Mouse (Mus musculus) heart, embryonic 10.5 days (tissue): ENCODE measurements around the gene Sv2c. TPM values are rescaled to one million over a fixed set of nuclear protein-coding genes. Genes with fewer than 3 reads are reported as not detected.

Experiments used
- DNase-seq: peaks from one replicate; pipeline ENCODE4 v3.0.0-alpha.2; 2017; ENCODE audit warnings: low spot score
- H3K27ac ChIP-seq: fragments of 300-500 bp; sonication (generic); 2 replicates; pipeline ENCODE4 v1.5.1; 2016; ENCODE audit warnings: mild to moderate bottlenecking
- H3K27me3 ChIP-seq: fragments of 300-500 bp; sonication (generic); 2 replicates; pipeline ENCODE4 v1.6.1; 2016; ENCODE audit warnings: mild to moderate bottlenecking; ENCODE audit not compliant: poor library complexity, insufficient read depth, severe bottlenecking
- H3K36me3 ChIP-seq: fragments of 300-500 bp; sonication (generic); 2 replicates; pipeline ENCODE4 v1.6.1; 2016; ENCODE audit warnings: mild to moderate bottlenecking, moderate library complexity
- H3K4me1 ChIP-seq: fragments of 300-500 bp; sonication (generic); 2 replicates; pipeline ENCODE4 v1.6.1; 2016; ENCODE audit warnings: mild to moderate bottlenecking
- H3K4me3 ChIP-seq: fragments of 300-500 bp; sonication (generic); 2 replicates; pipeline ENCODE4 v1.5.1; 2016; ENCODE audit warnings: mild to moderate bottlenecking, moderate library complexity
- H3K9me3 ChIP-seq: fragments of 300-500 bp; sonication (generic); 2 replicates; pipeline ENCODE4 v1.6.1; 2016; ENCODE audit warnings: mild to moderate bottlenecking, moderate library complexity
- WGBS: fragments of 180-500 bp; shearing (Covaris S2); methylation state at CpG from one replicate; pipeline ENCODE4 v1.1.7; 2016; 5-methylcytosine and 5-hydroxymethylcytosine counted together
- polyA plus RNA-seq: library from polyadenylated mRNA; unstranded; fragments of >200 nt; fragmentation: Nextera tagmentation; extraction: Ambion mirVana; gene quantifications from 2 replicates; pipeline ENCODE4 v1.2.1, GENCODE M21; 2016

The Sv2c gene
- polyA plus RNA-seq, 1 experiment from 2014 or later, result 0.29 TPM

DNA sequence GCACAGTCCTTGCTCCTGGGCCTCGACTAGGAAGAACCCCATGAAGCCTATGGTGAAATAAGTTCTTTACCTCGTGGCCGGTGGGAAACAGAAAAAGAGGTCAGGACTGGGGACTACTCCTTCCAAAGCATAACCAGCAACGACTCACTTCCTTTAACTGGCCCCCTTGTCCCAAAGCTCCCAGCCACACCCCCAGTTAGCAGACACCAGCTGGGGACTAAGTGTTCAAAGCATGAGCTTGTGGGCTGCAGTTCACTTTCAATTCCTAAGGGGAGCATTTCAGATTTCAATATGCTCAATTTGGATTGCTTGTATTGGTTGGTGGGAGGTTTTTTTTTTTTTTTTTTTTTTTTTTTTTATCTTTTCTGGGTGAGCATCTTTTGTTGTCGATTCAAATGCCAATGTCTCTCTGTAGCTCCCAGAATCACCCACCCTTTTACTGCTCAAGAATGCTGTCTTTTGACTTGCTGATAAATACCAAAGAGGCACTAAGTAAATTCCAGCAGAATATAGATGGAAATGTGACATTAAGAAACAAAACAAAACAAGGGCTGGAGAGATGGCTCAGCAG, 186.4 kb downstream of the Sv2c start:
- no peaks in the 10 kb centered on the region for H3K27me3 ChIP-seq
- H3K4me3 ChIP-seq, result no peak overlapping the region
- H3K36me3 ChIP-seq, result no peaks in the 10 kb centered on the region
- no peak for DNase-seq
- WGBS, result 52% methylated on average over 5 of the region's 5 CpGs
- H3K27ac ChIP-seq, result no peak overlapping the region
- peaks cover 10% of the 10 kb centered on the region for H3K4me1 ChIP-seq
- H3K9me3 ChIP-seq, result no peaks in the 10 kb centered on the region

DNA sequence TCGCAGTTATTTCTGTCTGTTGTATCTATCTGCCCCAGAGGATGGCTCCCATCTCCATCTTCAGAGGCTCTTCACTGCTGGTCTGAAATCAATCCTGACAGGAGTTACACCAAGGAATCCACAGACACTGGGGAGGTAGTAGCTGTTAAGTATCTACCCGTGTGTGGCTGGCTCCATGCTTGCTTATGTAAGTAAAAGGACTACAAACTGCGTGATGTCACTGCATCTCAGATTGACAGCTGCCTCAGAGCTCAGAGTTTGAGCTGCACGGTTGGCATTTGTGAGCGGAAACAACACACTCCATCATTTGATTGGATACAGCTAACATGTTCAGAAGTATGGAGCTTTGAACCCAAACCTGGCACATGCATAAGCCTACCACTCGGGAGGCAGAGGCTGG, 187.8 kb downstream of the Sv2c start:
- H3K4me1 ChIP-seq, result peaks cover 5% of the 10 kb centered on the region; the same call in 1 of the 2 replicates
- H3K27ac ChIP-seq, result no peak overlapping the region
- WGBS, result 83% methylated on average over 6 of the region's 6 CpGs
- peak; percentile 60 for DNase-seq
- H3K27me3 ChIP-seq, result no peaks in the 10 kb centered on the region
- no peaks in the 10 kb centered on the region for H3K36me3 ChIP-seq
- H3K9me3 ChIP-seq, result no peaks in the 10 kb centered on the region
- H3K4me3 ChIP-seq, result no peak overlapping the region

DNA sequence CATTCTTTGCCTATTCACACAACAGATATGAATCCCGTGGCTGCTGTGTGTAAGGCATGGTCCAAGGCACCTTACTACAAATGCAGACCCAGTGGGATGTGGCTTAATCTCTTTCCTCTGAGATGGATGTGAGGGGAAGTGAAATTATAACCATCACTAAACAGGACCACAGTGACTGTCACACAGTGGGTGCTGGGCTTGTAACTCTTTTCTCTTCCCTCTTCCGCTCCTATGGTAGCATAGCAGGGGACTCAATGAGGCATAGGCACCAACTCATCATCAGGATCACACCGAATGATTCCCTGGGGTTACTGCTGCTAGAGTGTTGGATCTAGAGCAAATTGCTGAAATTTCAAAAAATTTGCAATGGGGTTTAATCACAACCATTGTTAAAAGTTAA, 188.5 kb downstream of the Sv2c start:
- peak; percentile 72 for DNase-seq
- no peaks in the 10 kb centered on the region for H3K27me3 ChIP-seq
- H3K9me3 ChIP-seq, result no peaks in the 10 kb centered on the region
- no peaks in the 10 kb centered on the region for H3K36me3 ChIP-seq
- H3K4me1 ChIP-seq, result peaks cover 2% of the 10 kb centered on the region; the same call in 1 of the 2 replicates
- H3K4me3 ChIP-seq, result no peak overlapping the region
- WGBS, result 84% methylated on average over 3 of the region's 3 CpGs
- no peak overlapping the region for H3K27ac ChIP-seq

DNA sequence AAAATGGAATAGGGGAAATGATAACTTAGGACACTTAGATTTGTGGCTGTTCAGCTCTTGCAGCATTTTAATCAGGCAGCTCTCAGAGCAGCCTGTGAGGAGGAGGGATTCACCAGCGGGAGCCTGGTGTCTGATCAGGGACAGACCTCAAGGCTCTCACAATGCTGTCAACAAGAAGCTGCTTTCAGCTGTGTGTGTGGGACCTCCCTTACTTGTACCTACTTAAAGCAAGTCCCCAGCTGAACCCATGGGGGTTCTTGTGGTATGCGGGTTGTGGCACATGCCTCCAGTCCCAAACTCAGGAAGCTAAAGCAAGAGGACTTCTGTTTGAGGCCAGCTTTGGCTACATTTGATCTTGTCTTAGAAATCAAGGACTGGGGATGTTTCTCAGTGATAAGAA, 189.8 kb downstream of the Sv2c start:
- Histone ChIP-seq H3K9me3 (no peaks in the 10 kb centered on the region), H3K4me3 (no peak overlapping the region), H3K27me3 (no peaks in the 10 kb centered on the region), H3K36me3 (no peaks in the 10 kb centered on the region), H3K4me1 (no peaks in the 10 kb centered on the region), H3K27ac (no peak overlapping the region)
- no peak for DNase-seq
- 41% methylated on average over 2 of the region's 2 CpGs for WGBS

DNA sequence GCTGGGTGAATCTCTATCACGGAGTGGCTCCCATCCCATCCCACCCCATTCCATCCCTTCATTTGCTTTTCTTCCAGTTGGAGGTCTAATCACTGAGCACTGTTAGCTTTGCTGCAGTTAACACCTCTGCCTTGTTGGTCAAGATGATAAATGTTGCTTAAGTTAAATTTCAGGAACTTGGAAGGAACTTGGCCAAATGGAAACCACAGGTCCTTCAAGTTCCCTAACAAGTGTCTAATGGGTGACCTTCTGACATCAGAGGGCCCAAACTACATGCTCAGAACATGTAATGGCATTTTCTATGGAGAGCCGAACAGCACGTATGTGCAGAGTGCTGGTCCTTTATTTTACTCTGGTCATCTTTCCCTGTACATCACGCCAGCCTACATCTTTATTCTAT, 190.5 kb downstream of the Sv2c start:
- WGBS, result 88% methylated on average over 4 of the region's 4 CpGs
- H3K27me3 ChIP-seq, result no peaks in the 10 kb centered on the region
- DNase-seq, result no peak
- H3K36me3 ChIP-seq, result no peaks in the 10 kb centered on the region
- no peak overlapping the region for H3K4me3 ChIP-seq
- no peak overlapping the region for H3K27ac ChIP-seq
- H3K4me1 ChIP-seq, result no peaks in the 10 kb centered on the region
- no peaks in the 10 kb centered on the region for H3K9me3 ChIP-seq

DNA sequence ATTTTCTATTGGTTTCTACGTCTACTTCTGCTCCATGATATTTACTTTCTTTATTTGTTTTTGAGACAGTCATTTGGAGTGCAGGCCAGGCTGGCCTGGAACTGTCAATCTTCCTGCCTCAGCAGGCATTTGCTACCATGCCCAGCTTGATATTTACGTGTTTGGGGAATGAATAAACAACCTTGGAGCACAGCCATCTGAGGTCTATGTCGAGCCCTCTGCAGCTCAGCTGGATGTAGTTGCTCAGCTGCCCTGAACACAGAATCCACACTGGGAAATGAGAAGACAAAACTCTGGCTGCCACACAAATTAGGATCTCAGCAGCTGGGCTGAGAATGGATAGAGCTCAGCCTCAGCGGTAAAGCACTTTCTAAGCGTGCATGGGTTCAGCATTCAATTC, 191.6 kb downstream of the Sv2c start:
- no peaks in the 10 kb centered on the region for H3K27me3 ChIP-seq
- no peak for DNase-seq
- no peaks in the 10 kb centered on the region for H3K36me3 ChIP-seq
- no peak overlapping the region for H3K4me3 ChIP-seq
- H3K9me3 ChIP-seq, result no peaks in the 10 kb centered on the region
- 70% methylated on average over 5 of the region's 5 CpGs for WGBS
- no peak overlapping the region for H3K27ac ChIP-seq
- no peaks in the 10 kb centered on the region for H3K4me1 ChIP-seq

DNA sequence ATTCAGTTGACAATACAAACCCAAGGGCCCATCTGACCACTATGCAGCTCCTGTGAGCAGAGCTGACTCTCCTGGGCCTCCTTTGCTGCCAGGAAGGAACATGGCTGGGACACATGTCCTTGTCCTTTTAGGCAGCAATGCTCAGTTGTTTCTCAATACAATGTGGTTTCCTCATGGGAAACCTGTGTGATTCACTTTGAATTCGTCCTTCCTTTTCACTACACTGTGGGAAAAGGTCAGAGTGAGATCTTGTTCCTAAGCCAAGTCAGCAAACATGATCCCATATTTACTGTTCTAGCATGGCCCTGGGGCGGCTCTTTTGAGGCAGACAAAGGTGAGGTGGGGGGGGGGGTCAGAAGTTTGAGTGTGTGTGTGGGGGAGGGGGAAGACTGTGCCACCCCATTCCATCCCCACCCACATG, 208.2 kb downstream of the Sv2c start:
- Histone ChIP-seq H3K4me1 (no peaks in the 10 kb centered on the region), H3K27me3 (no peaks in the 10 kb centered on the region), H3K9me3 (peaks cover 9% of the 10 kb centered on the region; the same call in 1 of the 2 replicates), H3K36me3 (no peaks in the 10 kb centered on the region), H3K4me3 (no peak overlapping the region), H3K27ac (no peak overlapping the region)
- no peak for DNase-seq
- 63% methylated on average over 2 of the region's 2 CpGs for WGBS

DNA sequence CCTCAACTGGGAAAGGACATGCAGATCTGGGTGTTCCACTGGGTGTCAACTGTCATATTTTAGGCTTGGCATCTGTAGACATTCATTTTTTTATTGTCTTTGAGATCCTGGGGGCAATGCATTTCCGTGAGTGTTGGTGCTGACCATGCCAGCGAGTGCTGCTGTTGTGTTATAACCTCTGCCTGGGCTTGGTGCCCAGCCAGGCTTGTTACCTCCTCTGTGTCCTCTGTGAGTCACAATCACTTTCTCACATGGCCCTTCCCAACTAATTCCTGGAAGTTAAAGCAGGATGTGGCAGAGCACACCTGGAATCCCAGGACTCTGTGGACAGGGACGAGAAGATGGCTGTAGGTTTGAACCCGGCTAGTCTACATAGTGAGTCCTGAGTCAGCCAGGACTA, 209.8 kb downstream of the Sv2c start:
- 85% methylated on average over 4 of the region's 4 CpGs for WGBS
- Histone ChIP-seq H3K4me1 (no peaks in the 10 kb centered on the region), H3K27me3 (no peaks in the 10 kb centered on the region), H3K4me3 (no peak overlapping the region), H3K27ac (no peak overlapping the region), H3K9me3 (peaks cover 9% of the 10 kb centered on the region; the same call in 1 of the 2 replicates), H3K36me3 (no peaks in the 10 kb centered on the region)
- DNase-seq, result no peak

DNA sequence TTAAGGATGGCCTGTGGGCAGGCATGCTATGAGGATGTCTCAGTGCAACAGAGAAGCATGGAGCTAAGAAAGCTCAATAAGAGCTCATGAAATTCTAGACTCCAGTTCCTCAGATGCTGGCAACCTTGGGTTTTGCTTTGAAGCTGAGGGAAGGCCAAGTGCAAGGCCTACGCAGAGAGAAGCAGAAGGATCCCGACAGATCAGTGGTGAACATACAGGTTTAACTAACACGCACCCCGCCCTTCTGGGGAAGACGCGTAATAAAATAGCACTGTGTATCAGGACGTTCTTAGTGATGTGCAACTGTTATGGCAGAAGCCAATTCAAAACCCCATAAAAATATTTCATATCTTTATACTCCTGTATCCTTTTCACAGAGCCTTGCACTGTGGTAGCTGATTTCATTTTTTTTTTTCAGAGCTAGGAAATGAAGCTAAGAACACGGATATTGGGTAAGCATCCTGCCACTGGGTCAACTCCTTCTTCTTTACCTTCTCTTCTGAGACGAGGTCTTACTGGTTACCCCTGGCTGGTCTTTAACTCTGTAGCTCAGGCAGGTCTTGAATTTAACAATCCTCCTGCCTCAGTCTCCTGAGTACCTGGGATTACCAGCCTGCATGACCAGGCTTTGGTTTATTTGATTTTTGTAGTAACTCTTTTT, 213.6 kb downstream of the Sv2c start:
- 84% methylated on average over 9 of the region's 9 CpGs for WGBS
- Histone ChIP-seq H3K4me3 (no peak overlapping the region), H3K36me3 (no peaks in the 10 kb centered on the region), H3K9me3 (peaks cover 9% of the 10 kb centered on the region; the same call in 1 of the 2 replicates), H3K27me3 (no peaks in the 10 kb centered on the region), H3K27ac (no peak overlapping the region), H3K4me1 (no peaks in the 10 kb centered on the region)
- DNase-seq, result no peak

DNA sequence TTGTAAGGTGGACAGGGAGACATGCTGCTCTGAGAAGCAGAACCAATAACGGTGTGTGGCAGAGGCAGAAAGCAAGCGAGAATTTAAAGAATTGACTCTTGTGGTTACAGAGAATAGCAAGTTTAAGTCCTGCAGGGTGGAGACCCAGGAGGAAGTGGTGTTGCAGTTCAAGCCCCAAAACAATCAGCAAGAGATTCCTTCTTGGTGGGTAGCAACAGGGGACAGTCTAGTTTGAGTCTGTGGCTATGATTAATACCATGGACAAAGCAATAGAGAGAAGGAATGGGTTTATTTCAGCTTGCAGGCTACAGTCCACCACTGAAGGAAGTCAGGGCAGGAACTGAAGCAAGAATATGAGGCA, 219.4 kb downstream of the Sv2c start:
- no peak for DNase-seq
- WGBS, result 77% methylated on average over 2 of the region's 2 CpGs

DNA sequence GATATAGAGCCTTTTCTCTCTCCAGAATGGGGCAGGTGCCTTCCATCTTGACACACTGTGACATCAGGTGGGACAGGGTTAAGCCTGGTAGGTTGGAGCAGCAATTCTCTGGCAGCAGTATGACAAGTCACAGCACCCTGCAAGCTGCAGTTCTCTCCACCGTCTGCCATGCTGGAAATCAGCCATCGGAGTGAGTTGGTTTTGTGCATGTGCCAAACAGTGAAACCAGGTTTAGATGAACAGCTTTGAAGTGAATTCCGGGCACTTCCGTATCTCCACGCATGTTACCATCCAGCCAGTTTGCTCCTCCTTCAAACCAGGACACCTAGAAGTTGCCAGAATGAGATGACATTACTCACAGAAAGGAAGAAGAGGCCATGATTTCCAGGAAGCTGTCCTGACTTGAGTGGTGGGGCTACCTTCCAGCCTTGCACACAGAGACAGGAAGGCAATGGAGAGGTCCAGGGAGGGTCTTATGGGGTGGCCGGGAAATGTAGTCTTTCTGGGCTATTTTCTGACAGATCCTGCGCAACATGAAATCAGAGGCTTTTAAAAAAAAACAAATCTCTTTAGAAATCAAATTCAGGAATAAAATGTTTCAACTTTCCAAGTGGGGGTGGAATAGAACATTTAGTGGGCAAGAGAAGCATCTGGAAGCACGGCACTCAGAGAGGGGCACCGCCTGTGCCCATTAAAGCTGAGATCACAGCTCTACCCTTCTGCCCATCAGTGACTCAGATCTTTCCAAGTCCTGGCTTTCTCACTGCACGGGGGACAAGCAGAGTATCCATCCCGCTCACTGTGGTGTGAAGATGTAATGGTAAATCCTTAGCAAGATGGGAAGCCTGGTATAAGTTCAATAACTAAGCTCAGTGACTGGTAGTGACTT, 220.0 kb downstream of the Sv2c start:
- peak; percentile 54 for DNase-seq
- no peaks in the 10 kb centered on the region for H3K36me3 ChIP-seq
- H3K27me3 ChIP-seq, result no peaks in the 10 kb centered on the region
- H3K4me1 ChIP-seq, result no peaks in the 10 kb centered on the region
- H3K9me3 ChIP-seq, result no peaks in the 10 kb centered on the region
- 84% methylated on average over 11 of the region's 11 CpGs for WGBS
- no peak overlapping the region for H3K4me3 ChIP-seq
- H3K27ac ChIP-seq, result no peak overlapping the region

More for the DNA sequence above, 219.4 kb downstream of the Sv2c start:
- H3K27ac ChIP-seq, result no peak overlapping the region
- no peaks in the 10 kb centered on the region for H3K9me3 ChIP-seq
- no peaks in the 10 kb centered on the region for H3K4me1 ChIP-seq
- H3K36me3 ChIP-seq, result no peaks in the 10 kb centered on the region
- H3K4me3 ChIP-seq, result no peak overlapping the region
- no peaks in the 10 kb centered on the region for H3K27me3 ChIP-seq

DNA sequence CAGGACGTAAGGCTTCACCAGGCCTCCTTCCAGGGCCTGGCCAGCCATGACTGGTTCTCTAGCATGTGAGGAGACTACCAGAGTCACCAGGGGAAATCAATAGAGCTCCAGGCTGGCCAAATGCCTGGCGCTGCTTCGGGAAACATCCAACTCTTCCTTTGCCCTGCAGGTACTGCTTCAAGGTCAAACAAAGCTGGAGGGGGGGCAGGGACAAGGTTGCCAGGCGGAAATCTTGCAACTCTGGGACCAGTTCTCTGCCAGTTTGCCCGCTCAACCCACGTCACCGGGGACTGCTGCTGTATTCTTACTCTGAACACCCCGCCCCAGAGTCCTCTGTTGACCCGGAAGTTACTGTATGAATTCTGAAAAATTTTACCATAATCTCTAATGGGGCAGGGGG, 222.1 kb downstream of the Sv2c start:
- Histone ChIP-seq H3K4me1 (no peaks in the 10 kb centered on the region), H3K9me3 (no peaks in the 10 kb centered on the region), H3K27ac (no peak overlapping the region), H3K4me3 (no peak overlapping the region), H3K36me3 (no peaks in the 10 kb centered on the region), H3K27me3 (no peaks in the 10 kb centered on the region)
- DNase-seq, result no peak
- WGBS, result 72% methylated on average over 9 of the region's 9 CpGs

DNA sequence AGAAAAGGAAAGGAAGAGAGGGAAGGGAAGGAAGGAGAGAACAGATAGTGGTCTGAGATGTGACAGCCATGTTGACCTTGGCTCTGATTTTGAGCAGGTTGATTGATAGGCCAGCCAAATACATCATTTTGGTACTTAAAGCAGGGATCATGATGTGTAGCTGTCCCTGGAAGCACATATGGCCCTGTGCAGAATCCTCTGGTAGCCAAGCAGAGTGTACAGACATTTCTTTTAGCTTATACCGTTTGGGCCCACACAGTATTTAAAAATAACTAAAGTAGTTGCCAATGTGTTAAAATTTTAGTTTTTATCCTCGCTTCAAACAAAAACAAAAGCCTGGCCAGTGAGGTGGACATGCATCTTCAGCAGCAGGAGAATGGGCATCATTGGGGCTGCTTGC, 223.1 kb downstream of the Sv2c start:
- no peaks in the 10 kb centered on the region for H3K4me1 ChIP-seq
- H3K27me3 ChIP-seq, result no peaks in the 10 kb centered on the region
- no peak overlapping the region for H3K27ac ChIP-seq
- no peaks in the 10 kb centered on the region for H3K9me3 ChIP-seq
- no peak for DNase-seq
- no peak overlapping the region for H3K4me3 ChIP-seq
- H3K36me3 ChIP-seq, result no peaks in the 10 kb centered on the region
- 75% methylated on average over 2 of the region's 2 CpGs for WGBS
